Mouse (Mus musculus): ENCODE results near the gene Zfp653.

- no peak for TF ChIP-seq POLR2A (IDR thresholded peaks at IDR 0.05; ENCODE audit: control insufficient read depth, low read depth, low read length)
- no peak for TF ChIP-seq CTCF (IDR thresholded peaks at IDR 0.05; ENCODE audit: control insufficient read depth, insufficient read depth, insufficient replicate concordance, low read depth, low read length)
These were observed 28.0 kb upstream of the Zfp653 start, which contains the start of gene Cnn1 for GRCm38 (mm10) chr9:22098993-22099696.

All from testis, adult 2 months (tissue).